Mouse (Mus musculus): Measurements from ENCODE around the gene Zic1.

The Zic1 gene

DNA sequence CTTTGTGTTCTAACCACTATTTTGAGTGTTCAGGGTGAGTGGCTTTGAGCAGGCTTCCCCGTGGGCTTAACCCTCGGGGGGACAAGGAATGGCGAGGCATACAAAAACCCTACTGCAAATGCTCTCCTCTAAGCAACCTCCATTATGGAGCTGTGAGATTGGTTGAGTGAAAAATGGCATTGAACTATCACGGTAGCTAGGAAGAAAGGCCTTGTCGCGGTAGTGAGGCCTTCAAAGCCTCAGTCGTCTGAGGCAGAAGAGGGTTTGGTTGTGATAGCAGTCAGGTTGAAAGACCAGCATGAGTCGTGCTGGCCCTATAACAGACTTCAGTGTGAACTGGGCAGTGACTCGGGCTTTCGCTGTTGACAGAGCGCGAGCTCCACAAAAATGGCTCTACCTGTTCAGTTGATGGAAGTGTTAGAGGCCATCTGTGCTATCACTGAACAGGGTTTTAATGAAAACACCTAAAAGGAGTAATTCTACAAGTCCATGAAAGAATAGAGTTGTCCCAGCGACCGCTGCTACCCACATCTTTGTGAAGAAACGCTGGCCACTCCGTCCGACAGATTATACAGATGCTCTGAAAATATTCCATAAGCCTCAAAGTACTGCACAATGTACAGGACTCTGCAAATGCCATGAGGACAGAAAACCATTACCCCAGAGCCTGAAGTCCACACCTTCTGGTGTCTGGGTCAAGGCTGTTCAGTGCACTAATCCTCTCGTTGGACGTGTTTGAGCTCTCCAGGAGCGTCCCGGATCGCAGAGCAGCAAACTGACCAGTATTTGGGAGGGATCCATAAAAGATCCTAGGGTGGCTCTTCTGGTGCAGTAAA is 11.0 kb downstream of the Zic1 start:
- no peak for DNase-seq (ENCODE audit: low spot score in 2 of 2)

- DNase-seq (ENCODE audit: low spot score in 2 of 2): no peak
These were observed 11.8 kb downstream of the Zic1 start for GRCm38 (mm10) chr9:91353551-91354433.

- no peak for DNase-seq (ENCODE audit: low spot score in 2 of 2)
These were observed 12.8 kb downstream of the Zic1 start for GRCm38 (mm10) chr9:91352786-91353185.

- no peak for DNase-seq (ENCODE audit: low spot score in 2 of 2)
These were observed 13.6 kb downstream of the Zic1 start for GRCm38 (mm10) chr9:91351961-91352411.

GRCm38 (mm10) chr9:91351361-91351760 is 14.2 kb downstream of the Zic1 start:
- DNase-seq (ENCODE audit: low spot score in 2 of 2): no peak

DNA sequence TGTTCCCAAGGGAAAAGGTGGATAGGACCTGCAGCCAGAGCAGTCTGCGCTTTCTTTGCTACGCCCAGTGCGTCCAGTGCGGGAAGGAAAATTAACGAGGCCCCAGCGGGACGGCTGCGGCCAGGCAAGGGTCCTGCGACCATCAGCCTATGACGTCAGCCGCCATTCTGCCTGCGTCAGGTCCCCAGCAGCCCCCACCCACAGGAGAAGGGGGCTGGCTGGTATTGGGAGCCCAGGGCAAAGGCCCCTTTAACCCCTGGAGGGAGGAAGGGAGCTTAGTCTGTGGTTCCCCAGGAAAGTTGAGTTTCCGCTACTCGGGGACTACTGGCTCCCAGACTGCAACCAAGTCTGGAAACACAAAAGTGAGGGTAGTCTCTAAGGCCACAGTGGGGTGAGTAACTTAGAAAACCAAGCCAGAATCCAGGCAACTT is 14.7 kb downstream of the Zic1 start:
- no peak for DNase-seq (ENCODE audit: low spot score in 2 of 2)

- peak in 1 of 2 experiments; percentile 2 for DNase-seq (ENCODE audit: low spot score in 2 of 2)
These were observed 15.3 kb downstream of the Zic1 start for GRCm38 (mm10) chr9:91350211-91350791.

DNA sequence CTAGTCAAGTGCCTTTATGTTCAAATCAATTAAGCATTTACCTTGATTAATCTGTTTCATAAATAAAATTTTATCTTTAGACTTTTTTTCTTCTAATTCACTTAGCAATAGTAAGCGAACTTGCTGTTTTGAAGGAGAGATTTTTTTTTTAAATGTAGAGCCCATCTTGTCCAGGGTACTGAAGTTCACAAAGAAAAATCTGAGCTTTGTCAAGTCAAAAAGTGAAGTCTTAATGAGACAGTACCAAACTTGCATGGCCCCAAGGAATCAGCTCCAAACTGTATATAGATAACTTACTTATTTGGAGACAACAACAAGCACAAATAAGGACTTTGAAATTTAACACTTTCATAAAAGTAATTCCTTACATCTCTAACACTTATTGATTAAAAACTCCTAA is 16.9 kb downstream of the Zic1 start:
- no peak for DNase-seq (ENCODE audit: low spot score in 2 of 2)

DNA sequence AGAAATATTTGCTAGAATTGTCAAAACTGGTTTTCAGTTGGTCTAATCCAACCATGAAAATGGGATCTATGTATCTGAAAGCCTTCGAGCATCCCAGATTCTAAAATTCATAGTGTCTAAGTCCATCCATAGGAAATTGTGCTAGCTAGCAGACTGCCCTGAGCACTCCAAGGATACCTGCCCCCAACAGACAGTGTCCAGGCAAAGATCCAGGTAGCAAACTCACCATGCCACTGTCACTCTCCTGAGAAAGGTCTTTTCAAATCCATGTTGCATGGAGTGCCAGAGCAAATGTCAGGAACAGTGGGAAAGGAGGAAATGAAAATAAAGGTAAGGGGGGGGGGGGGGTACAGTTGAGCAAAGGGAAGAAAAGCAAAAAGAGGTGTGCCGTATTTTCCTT is 18.0 kb downstream of the Zic1 start:
- DNase-seq (ENCODE audit: low spot score in 2 of 2): no peak

Measured in frontal cortex, postnatal 25 days (tissue).